Comparison of ENCODE assay signal across 25 mouse cellular contexts in the genomic region with DNA sequence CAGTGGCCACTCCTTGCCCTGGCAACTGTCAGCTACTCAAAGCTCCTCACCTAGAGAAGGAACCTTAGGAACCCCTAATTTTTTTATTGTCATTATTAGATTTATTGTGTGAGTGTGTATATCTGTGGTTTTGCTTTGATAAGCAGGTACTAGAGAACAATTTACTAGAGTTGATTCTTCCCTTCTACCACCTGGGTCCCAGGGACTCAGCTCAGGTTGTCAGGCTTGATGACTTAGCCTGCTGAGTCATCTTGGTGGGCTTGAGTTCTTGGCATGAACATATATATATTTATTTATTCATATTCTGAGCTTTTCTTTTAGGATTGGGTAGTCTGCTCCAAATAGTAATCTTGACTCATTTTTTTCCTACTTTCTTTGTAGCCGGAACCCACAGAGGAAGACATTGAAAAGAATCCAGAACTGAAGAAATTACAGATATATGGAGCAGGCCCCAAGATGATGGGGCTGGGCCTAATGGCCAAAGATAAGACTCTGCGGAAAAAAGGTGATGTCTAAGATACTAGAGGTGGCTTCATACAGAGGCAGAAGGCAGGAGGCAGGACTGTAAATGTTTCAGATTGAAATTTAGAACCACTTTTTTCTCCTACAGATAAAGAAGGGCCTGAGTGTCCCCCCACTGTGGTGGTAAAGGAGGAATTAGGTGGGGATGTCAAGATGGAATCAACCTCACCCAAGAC. TPM values are rescaled to one million over a fixed set of nuclear protein-coding genes. Genes with fewer than 3 reads are reported as not detected.
A peak's percentile ranks its signal among the peaks of the same experiment; 100 is the strongest.
DNase-seq lines count a peak whose midpoint lies in the region; ATAC-seq lines count a peak whose summit lies in the region.
"Had no signal": no experiment of that assay in that cellular context is flagged by ENCODE, and none has a peak within 500 bp of the region (broad histone marks: within the 10 kb centered on the region; RNA-seq: fewer than 3 reads in every experiment).

No protein-coding gene starts in this region.

- H3K27me3 ChIP-seq in liver, embryonic 12.5 days (replicated peaks) = no peaks in the 10 kb centered on the region
- no peaks in the 10 kb centered on the region for H3K27me3 ChIP-seq in liver, embryonic 15.5 days
- H3K27me3 ChIP-seq in intestine, embryonic 15.5 days (replicated peaks) = no peaks in the 10 kb centered on the region
- H3K27me3 ChIP-seq: forebrain, embryonic 12.5 days; forebrain, embryonic 15.5 days; heart, embryonic 12.5 days; heart, embryonic 15.5 days had no signal

- H3K27ac ChIP-seq in liver, embryonic 12.5 days = peak overlapping the region; percentile 73
- H3K27ac ChIP-seq in liver, embryonic 15.5 days (replicated peaks) = peak overlapping the region; percentile 57
- no peak overlapping the region for H3K27ac ChIP-seq in intestine, embryonic 15.5 days
- H3K27ac ChIP-seq: forebrain, embryonic 12.5 days; forebrain, embryonic 15.5 days; heart, embryonic 15.5 days; hindbrain, embryonic 10.5 days; hindbrain, embryonic 14.5 days; hindbrain, postnatal 0 days had no signal

- H3K4me1 ChIP-seq in liver, embryonic 12.5 days = peaks cover 32% of the 10 kb centered on the region
- peaks cover 28% of the 10 kb centered on the region for H3K4me1 ChIP-seq in liver, embryonic 15.5 days (replicated peaks)
- H3K4me1 ChIP-seq in intestine, embryonic 15.5 days (replicated peaks) = no peaks in the 10 kb centered on the region
- H3K4me1 ChIP-seq: forebrain, embryonic 12.5 days; forebrain, embryonic 15.5 days; heart, embryonic 12.5 days; heart, embryonic 15.5 days; hindbrain, embryonic 10.5 days had no signal

- H3K36me3 ChIP-seq in liver, embryonic 12.5 days = peaks cover 96% of the 10 kb centered on the region
- peaks cover 93% of the 10 kb centered on the region for H3K36me3 ChIP-seq in liver, embryonic 15.5 days (replicated peaks)
- peaks cover 27% of the 10 kb centered on the region for H3K36me3 ChIP-seq in intestine, embryonic 15.5 days

- no peak for DNase-seq in layer of hippocampus, adult 11-12 months (ENCODE audit: low spot score)
- no peak for DNase-seq in cerebellum, postnatal 36 days
- DNase-seq: adrenal gland, adult 2 months; adrenal gland, postnatal 14 days; cerebellum, adult 11-12 months; cerebellum, adult 8-10 months; cerebellum, postnatal 10 days; gastrocnemius, postnatal 25 days; heart, adult 18-20 months; heart, postnatal 10 days; heart, postnatal 36 days had no signal

- no peak overlapping the region for H3K4me3 ChIP-seq in liver, embryonic 12.5 days
- H3K4me3 ChIP-seq in liver, embryonic 15.5 days (replicated peaks) = no peak overlapping the region
- H3K4me3 ChIP-seq in intestine, embryonic 15.5 days (replicated peaks) = no peak overlapping the region
- H3K4me3 ChIP-seq: forebrain, embryonic 12.5 days; forebrain, embryonic 15.5 days; heart, embryonic 12.5 days; heart, embryonic 15.5 days; hindbrain, embryonic 10.5 days had no signal

- no peaks in the 10 kb centered on the region for H3K9me3 ChIP-seq in liver, embryonic 12.5 days (replicated peaks)
- no peaks in the 10 kb centered on the region for H3K9me3 ChIP-seq in liver, embryonic 15.5 days (replicated peaks)
- no peaks in the 10 kb centered on the region for H3K9me3 ChIP-seq in intestine, embryonic 15.5 days
- H3K9me3 ChIP-seq: forebrain, embryonic 12.5 days; forebrain, embryonic 15.5 days; heart, embryonic 12.5 days; heart, embryonic 15.5 days; hindbrain, embryonic 10.5 days had no signal

- 0 out of 2 replicates have a peak overlapping the region, but pooled peaks have one; percentile 6 for H3K4me2 ChIP-seq in liver, embryonic 12.5 days
- peak overlapping the region; percentile 7; the same call in 1 of the 2 replicates for H3K4me2 ChIP-seq in liver, embryonic 15.5 days
- no peak overlapping the region for H3K4me2 ChIP-seq in intestine, embryonic 15.5 days (replicated peaks)
- H3K4me2 ChIP-seq: forebrain, embryonic 12.5 days; forebrain, embryonic 15.5 days; heart, embryonic 12.5 days; heart, embryonic 15.5 days; hindbrain, embryonic 14.5 days had no signal

- WGBS in liver, embryonic 12.5 days (ENCODE audit: insufficient replicate concordance) = 65% methylated on average over 2 of the region's 2 CpGs
- WGBS in liver, embryonic 15.5 days (ENCODE audit: insufficient replicate concordance) = 65% methylated on average over 2 of the region's 2 CpGs
- WGBS in intestine, embryonic 15.5 days = 97% methylated on average over 2 of the region's 2 CpGs

- peak; percentile 70 for ATAC-seq in erythroblast, adult 5-6 weeks (replicated peaks; ENCODE audit: low FRiP score, poor library complexity, severe bottlenecking)
- peak; percentile 87 for ATAC-seq in liver, embryonic 12.5 days
- peak; percentile 80 for ATAC-seq in liver, embryonic 15.5 days (ENCODE audit: insufficient read depth)
- ATAC-seq in megakaryocyte-erythroid progenitor cell, adult 5-6 weeks (replicated peaks; ENCODE audit: low FRiP score, low TSS enrichment, poor library complexity, severe bottlenecking) = 0 out of 2 replicates have a peak, but pooled peaks have one; percentile 55
- no peak for ATAC-seq in intestine, embryonic 15.5 days
- ATAC-seq: CD4-positive, CD25-positive, alpha-beta regulatory T cell, adult 4 months; forebrain, embryonic 15.5 days; hindbrain, postnatal 0 days; inflammation-experienced regulatory T-cells, adult 6 months had no signal

- H3K9ac ChIP-seq in liver, embryonic 12.5 days = no peak overlapping the region
- no peak overlapping the region for H3K9ac ChIP-seq in liver, embryonic 15.5 days
- no peak overlapping the region for H3K9ac ChIP-seq in intestine, embryonic 15.5 days
- H3K9ac ChIP-seq: forebrain, embryonic 12.5 days; forebrain, embryonic 15.5 days; heart, embryonic 12.5 days; heart, embryonic 15.5 days; hindbrain, embryonic 14.5 days had no signal

RNA-seq across cellular contexts. Expression of a gene that starts 11.8 kb away (rescaled TPM):
- total RNA-seq in erythroblast, adult 5-6 weeks (2015; ENCODE audit: low replicate concordance) = 75.7 and 79.0 TPM in 2 replicates
- total RNA-seq in erythroblast, adult 5-6 weeks (2017; ENCODE audit: low replicate concordance) = 125 and 143 TPM in 2 replicates
- polyA plus RNA-seq in liver, embryonic 12.5 days (2016; fragmentation: Nextera tagmentation; extraction: Ambion mirVana) = 36.0 and 36.5 TPM in 2 replicates
- polyA plus RNA-seq in liver, embryonic 15.5 days (2015; fragmentation: Nextera tagmentation; extraction: Ambion mirVana) = 19.6 and 24.4 TPM in 2 replicates
- 38.5 and 58.0 TPM in 2 replicates for total RNA-seq in megakaryocyte-erythroid progenitor cell, adult 5-6 weeks (2014; fragmentation: Nextera tagmentation)
- 45.7 and 48.0 TPM in 2 replicates for total RNA-seq in megakaryocyte-erythroid progenitor cell, adult 5-6 weeks (2017)
- polyA plus RNA-seq in intestine, embryonic 15.5 days (2015; fragmentation: Nextera tagmentation; extraction: Ambion mirVana) = 33.2 and 37.1 TPM in 2 replicates
